Mouse (Mus musculus) midbrain, postnatal 0 days (tissue): ENCODE results near the gene Pogk. TPM values are rescaled to one million over a fixed set of nuclear protein-coding genes. Genes with fewer than 3 reads are reported as not detected.

Source experiments
- ATAC-seq: fragments of 200-750 bp; cut with Nextera tagmentation; 2 replicates; pipeline ENCODE4 v1.8.0; 2017; ENCODE audit warnings: moderate number of reproducible peaks, mild to moderate bottlenecking, moderate TSS enrichment, moderate library complexity; ENCODE audit not compliant: low FRiP score
- DNase-seq: peaks from one replicate; pipeline ENCODE4 v3.0.0-alpha.2; 2015; ENCODE audit warnings: low spot score
- H3K27ac ChIP-seq: fragments of 300-500 bp; sonication (generic); 2 replicates; pipeline ENCODE4 v1.5.1; 2014; ENCODE audit warnings: low read depth, mild to moderate bottlenecking, low read length, mixed read lengths
- H3K27me3 ChIP-seq: fragments of 300-500 bp; sonication (generic); 2 replicates; pipeline ENCODE4 v1.6.1; 2014; ENCODE audit warnings: low read length, control low read depth, mixed read lengths; ENCODE audit not compliant: insufficient read depth
- H3K36me3 ChIP-seq: fragments of 300-500 bp; sonication (generic); 2 replicates; pipeline ENCODE4 v1.6.1; 2014; ENCODE audit warnings: low read length, control low read depth, mixed read lengths; ENCODE audit not compliant: insufficient read depth
- H3K4me1 ChIP-seq: fragments of 300-500 bp; sonication (generic); 2 replicates; pipeline ENCODE4 v1.6.1; 2014; ENCODE audit warnings: mild to moderate bottlenecking, control low read depth, antibody characterized with exemption, low read length, mixed read lengths; ENCODE audit not compliant: insufficient read depth
- H3K4me2 ChIP-seq: fragments of 300-500 bp; sonication (generic); 2 replicates; pipeline ENCODE4 v1.6.1; 2014; ENCODE audit warnings: low read depth, mild to moderate bottlenecking, low read length, mixed read lengths; ENCODE audit not compliant: poor library complexity, severe bottlenecking
- H3K4me3 ChIP-seq: fragments of 300-500 bp; sonication (generic); 2 replicates; pipeline ENCODE4 v1.5.1; 2014; ENCODE audit warnings: low read depth, mild to moderate bottlenecking, low read length, moderate library complexity
- H3K9ac ChIP-seq: fragments of 300-500 bp; sonication (generic); replicated peaks from 2 replicates; pipeline ENCODE4 v1.6.1; 2014; ENCODE audit warnings: mild to moderate bottlenecking, low read length, moderate library complexity, mixed read lengths; ENCODE audit not compliant: poor library complexity, severe bottlenecking
- H3K9me3 ChIP-seq: fragments of 300-500 bp; sonication (generic); 2 replicates; pipeline ENCODE4 v1.6.1; 2016; ENCODE audit warnings: low read length, control low read depth
- CTCF ChIP-seq: IDR thresholded peaks from 2 replicates; pipeline ENCODE4 v1.5.1; 2016; ENCODE audit warnings: antibody characterized with exemption, mild to moderate bottlenecking
- WGBS: fragments of 180-500 bp; shearing (Covaris S2); extraction: QIAGEN DNeasy Blood & Tissue Kit; methylation state at CpG from one replicate; pipeline ENCODE4 v1.1.7; 2014; 5-methylcytosine and 5-hydroxymethylcytosine counted together
- polyA plus RNA-seq: library from polyadenylated mRNA; unstranded; fragments of >200 nt; fragmentation: Nextera tagmentation; extraction: Ambion mirVana; gene quantifications from 2 replicates; pipeline ENCODE4 v1.2.1, GENCODE M21; 2015
- total RNA-seq: library from RNA; depleted of rRNA; stranded (reverse); fragments of >200 nt; gene quantifications from 2 replicates; pipeline ENCODE4 v1.2.3, GENCODE M21; 2014; rRNA removed

The Pogk gene
- total and polyA plus RNA-seq, 2 experiments from 2014 or later = 22.0 to 77.9 TPM

- 42% methylated on average over 5 of the region's 5 CpGs for WGBS
- Histone ChIP-seq H3K27ac (no peak overlapping the region), H3K9ac (no peak overlapping the region)
Measured at GRCm38 (mm10) chr1:166343586-166343985, 66.1 kb downstream of the Pogk start.

GRCm38 (mm10) chr1:166342539-166342938 lies 67.1 kb downstream of the Pogk start:
- Histone ChIP-seq H3K9ac (no peak overlapping the region), H3K4me3 (no peak overlapping the region), H3K4me2 (no peak overlapping the region), H3K36me3 (no peaks in the 10 kb centered on the region), H3K4me1 (no peaks in the 10 kb centered on the region; the same call in 1 of the 2 replicates), H3K27ac (no peak overlapping the region), H3K9me3 (no peaks in the 10 kb centered on the region), H3K27me3 (no peaks in the 10 kb centered on the region)
- ATAC-seq = no peak
- no peak for TF ChIP-seq CTCF
- no peak for DNase-seq
- WGBS = 88% methylated on average over 1 of the region's 1 CpGs

More at GRCm38 (mm10) chr1:166343586-166343985, 66.1 kb downstream of the Pogk start:
- ATAC-seq (no peak), DNase-seq (no peak)
- no peaks in the 10 kb centered on the region for H3K36me3 ChIP-seq
- H3K27me3 ChIP-seq = no peaks in the 10 kb centered on the region
- no peak overlapping the region for H3K4me3 ChIP-seq
- H3K4me2 ChIP-seq = no peak overlapping the region
- TF ChIP-seq CTCF = no peak
- H3K9me3 ChIP-seq = no peaks in the 10 kb centered on the region
- H3K4me1 ChIP-seq = no peaks in the 10 kb centered on the region; the same call in 1 of the 2 replicates

- DNase-seq (no peak), ATAC-seq (no peak)
- no peak for TF ChIP-seq CTCF
- H3K27ac ChIP-seq = no peak overlapping the region
- no peak overlapping the region for H3K4me2 ChIP-seq
- no peak overlapping the region for H3K4me3 ChIP-seq
- no peaks in the 10 kb centered on the region for H3K9me3 ChIP-seq
- WGBS = 71% methylated on average over 2 of the region's 2 CpGs
- H3K27me3 ChIP-seq = no peaks in the 10 kb centered on the region
- no peaks in the 10 kb centered on the region; the same call in 1 of the 2 replicates for H3K4me1 ChIP-seq
- no peak overlapping the region for H3K9ac ChIP-seq
- no peaks in the 10 kb centered on the region for H3K36me3 ChIP-seq
Measured at GRCm38 (mm10) chr1:166342060-166342459, 67.6 kb downstream of the Pogk start.

DNA sequence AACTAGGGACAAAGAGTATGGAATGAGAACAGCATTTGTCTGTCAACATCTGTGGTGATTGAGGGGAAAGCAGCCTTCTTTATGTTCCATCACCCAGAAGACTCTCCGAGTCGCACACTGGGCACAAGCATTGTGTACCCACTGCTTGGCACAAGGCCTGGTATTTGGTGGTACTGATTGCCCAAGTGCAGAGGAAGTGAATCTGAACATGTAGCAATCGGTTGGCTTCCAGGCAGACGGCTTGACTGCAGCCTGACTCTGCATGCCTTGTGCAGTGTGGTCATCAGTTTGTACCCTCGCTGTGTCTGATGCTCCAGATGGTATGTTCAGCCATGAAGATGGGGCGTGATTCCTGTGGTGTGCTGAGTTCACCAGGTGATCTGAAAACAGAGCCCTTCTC lies 70.6 kb downstream of the Pogk start:
- Histone ChIP-seq H3K9ac (no peak overlapping the region), H3K9me3 (no peaks in the 10 kb centered on the region), H3K4me3 (no peak overlapping the region), H3K36me3 (no peaks in the 10 kb centered on the region), H3K27ac (no peak overlapping the region), H3K4me1 (no peaks in the 10 kb centered on the region; the same call in 1 of the 2 replicates), H3K4me2 (no peak overlapping the region), H3K27me3 (no peaks in the 10 kb centered on the region)
- DNase-seq (no peak), ATAC-seq (no peak)
- 84% methylated on average over 6 of the region's 6 CpGs for WGBS
- no peak for TF ChIP-seq CTCF

Other genes with a start within 250 kb of the Pogk start
- 0.22 and 1.2 TPM in 2 replicates for gene Mael, start 171.1 kb downstream of the Pogk start, total RNA-seq
- 0.25 and 0.48 TPM in 2 replicates for gene Mael, start 171.1 kb downstream of the Pogk start, polyA plus RNA-seq
- gene Ildr2, start 155.7 kb downstream of the Pogk start, total RNA-seq = 31.3 and 36.5 TPM in 2 replicates
- 5.7 and 7.1 TPM in 2 replicates for gene Ildr2, start 155.7 kb downstream of the Pogk start, polyA plus RNA-seq
- 57.1 and 65.9 TPM in 2 replicates for gene Tada1, start 30.8 kb downstream of the Pogk start, total RNA-seq
- 64.7 and 69.1 TPM in 2 replicates for gene Tada1, start 30.8 kb downstream of the Pogk start, polyA plus RNA-seq
- not detected in 2 replicates for gene Gm4846, start 87.7 kb upstream of the Pogk start, total RNA-seq
- gene Gm4846, start 87.7 kb upstream of the Pogk start, polyA plus RNA-seq = not detected in 2 replicates
- gene Gm4847, start 237.8 kb upstream of the Pogk start, total RNA-seq = not detected in 2 replicates
- not detected in 2 replicates for gene Gm4847, start 237.8 kb upstream of the Pogk start, polyA plus RNA-seq